Mouse (Mus musculus): Measurements from ENCODE around the gene Colgalt1. TPM values are rescaled to one million over a fixed set of nuclear protein-coding genes. Genes with fewer than 3 reads are reported as not detected.

Colgalt1 gene
- total and polyA plus RNA-seq, 3 experiments: 72.0 to 85.3 (median 73.7) TPM

DNA sequence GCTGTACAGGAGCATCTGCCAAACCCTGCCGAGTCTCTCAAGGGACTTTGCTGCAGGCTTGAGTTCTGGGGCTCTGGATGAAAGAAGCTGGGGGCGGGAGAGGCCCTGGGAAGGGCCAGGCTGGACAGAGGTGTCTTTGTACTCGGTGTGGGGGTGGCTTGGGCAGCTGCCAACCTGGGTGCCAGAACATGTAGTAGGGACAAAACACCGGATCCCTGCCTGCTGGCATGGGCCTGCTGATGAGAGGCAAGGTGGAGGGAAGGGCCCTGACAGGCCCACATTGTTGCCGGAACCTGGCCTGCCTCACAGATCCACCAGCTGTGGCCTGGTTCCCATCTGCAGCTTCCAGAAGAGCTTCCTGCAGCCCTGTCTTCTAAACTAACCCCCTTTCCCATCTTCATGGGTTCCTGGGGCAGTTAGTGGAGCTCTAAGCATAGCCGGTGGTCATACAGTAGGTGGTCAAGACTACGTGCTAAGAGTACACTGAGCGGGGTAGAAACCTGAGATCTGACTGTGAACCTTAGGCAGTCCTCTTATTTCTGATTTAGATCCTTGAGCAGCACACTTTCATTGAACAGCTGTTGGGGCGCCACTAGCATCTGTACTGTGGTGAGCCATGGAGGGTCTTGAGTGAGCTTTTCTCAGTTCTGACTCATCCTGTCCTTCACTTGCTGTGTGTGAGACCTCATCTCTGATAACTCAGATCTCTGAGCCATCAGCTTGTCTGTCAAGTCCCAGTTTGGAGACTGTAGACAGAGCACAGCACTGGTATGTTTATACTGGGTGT is 37.8 kb upstream of the Colgalt1 start:
- dilution Hi-C loops (cut with MboI; ENCODE audit: extremely low pct_ligation_motif_present, extremely low pct_unique_long_range_greater_than_20kb, low sequenced_read_pairs): no loop called here

DNA sequence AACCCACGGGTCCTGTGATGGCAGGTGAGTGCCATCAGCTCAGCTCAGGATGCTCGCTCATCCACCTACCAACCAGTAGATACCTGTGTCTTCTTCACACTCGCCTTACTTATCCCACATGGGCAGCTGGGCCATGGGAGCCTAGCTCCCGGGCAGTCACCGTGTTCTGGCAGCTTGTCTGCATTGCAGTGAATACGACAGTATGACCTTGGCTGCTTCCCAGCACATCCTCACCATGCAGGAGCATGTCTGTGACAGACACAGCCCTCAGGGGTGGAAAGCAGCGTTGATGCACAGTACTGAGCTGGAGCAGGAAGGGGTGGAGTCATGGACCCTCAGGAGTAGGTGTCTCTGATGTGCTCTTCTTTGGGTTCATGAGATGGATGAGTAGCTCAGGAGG is 36.4 kb upstream of the Colgalt1 start:
- Histone ChIP-seq H3K79me2 (replicated peaks; ENCODE audit: control insufficient read depth, extremely low read depth, insufficient read depth, poor library complexity, severe bottlenecking) (no peaks in the 10 kb centered on the region), H3K4me1 (ENCODE audit: control insufficient read depth in 1 of 2, insufficient read depth in 2 of 2) (peaks cover 10 to 11% of the 10 kb centered on the region in 2 experiments), H3K4me2 (ENCODE audit: insufficient read depth, low read depth, poor library complexity, severe bottlenecking) (no peak overlapping the region), H3K27me3 (replicated peaks) (peaks cover 2% of the 10 kb centered on the region), H3K4me3 (replicated peaks in 1 of 3; ENCODE audit: low read depth in 2 of 3, low read length in 2 of 3, poor library complexity in 1 of 3) (no peak overlapping the region), H3K27ac (ENCODE audit: insufficient read depth, low read depth) (no peak overlapping the region), H3K9ac (ENCODE audit: insufficient read depth, low read depth) (no peak overlapping the region), H3K9me3 (replicated peaks; ENCODE audit: low read length) (no peaks in the 10 kb centered on the region), H3K36me3 (replicated peaks in 1 of 2; ENCODE audit: control insufficient read depth in 1 of 2, insufficient read depth in 1 of 2, low read length in 1 of 2) (no peaks in the 10 kb centered on the region)
- TF ChIP-seq NRF1 (IDR thresholded peaks at IDR 0.05; ENCODE audit: low read depth, low read length): no peak
- TF ChIP-seq USF2 (conservative IDR thresholded peaks at IDR 0.05; ENCODE audit: low read depth, low read length): no peak
- no peak for TF ChIP-seq E2F4 (IDR thresholded peaks at IDR 0.05; ENCODE audit: insufficient replicate concordance, low read depth, low read length)
- no peak for TF ChIP-seq ZMIZ1 (IDR thresholded peaks at IDR 0.05; ENCODE audit: low read depth, low read length)
- no peak for TF ChIP-seq ZC3H11A (IDR thresholded peaks at IDR 0.05; ENCODE audit: low read depth, low read length)
- no peak for TF ChIP-seq SMC3 (IDR thresholded peaks at IDR 0.05; ENCODE audit: low read depth, low read length)
- TF ChIP-seq UBTF (IDR thresholded peaks at IDR 0.05; ENCODE audit: low read depth, low read length): no peak
- TF ChIP-seq TCF12 (IDR thresholded peaks at IDR 0.05; ENCODE audit: low read depth, low read length): no peak
- TF ChIP-seq JUND (conservative IDR thresholded peaks at IDR 0.05; ENCODE audit: low read depth, low read length): no peak
- no peak for TF ChIP-seq MXI1 (IDR thresholded peaks at IDR 0.05; ENCODE audit: low read depth, low read length)
- no peak for TF ChIP-seq ZNF384 (IDR thresholded peaks at IDR 0.05; ENCODE audit: low read depth, low read length)
- DNase-seq (ENCODE audit: extremely low read depth): no peak
- in situ Hi-C loops (cut with MboI; ENCODE audit: low pct_ligation_motif_present, low pct_unique_long_range_greater_than_20kb, low sequenced_read_pairs): no loop called here
- dilution Hi-C loops (cut with MboI; ENCODE audit: extremely low pct_ligation_motif_present, extremely low pct_unique_long_range_greater_than_20kb, low sequenced_read_pairs): no loop called here

More for the DNA sequence above, 37.8 kb upstream of the Colgalt1 start:
- H3K79me2 ChIP-seq (replicated peaks; ENCODE audit: control insufficient read depth, extremely low read depth, insufficient read depth, poor library complexity, severe bottlenecking): no peaks in the 10 kb centered on the region
- H3K36me3 ChIP-seq (replicated peaks in 1 of 2; ENCODE audit: control insufficient read depth in 1 of 2, insufficient read depth in 1 of 2, low read length in 1 of 2): no peaks in the 10 kb centered on the region
- no peak overlapping the region for H3K4me3 ChIP-seq (replicated peaks in 1 of 3; ENCODE audit: low read depth in 2 of 3, low read length in 2 of 3, poor library complexity in 1 of 3)
- TF ChIP-seq MAZ (IDR thresholded peaks at IDR 0.05; ENCODE audit: low read depth, low read length) (no peak), TBP (conservative IDR thresholded peaks at IDR 0.05; ENCODE audit: low read depth, low read length) (no peak), ZNF384 (IDR thresholded peaks at IDR 0.05; ENCODE audit: low read depth, low read length) (no peak), TCF12 (IDR thresholded peaks at IDR 0.05; ENCODE audit: low read depth, low read length) (no peak)
- no peak overlapping the region for H3K4me2 ChIP-seq (ENCODE audit: insufficient read depth, low read depth, poor library complexity, severe bottlenecking)
- H3K9ac ChIP-seq (ENCODE audit: insufficient read depth, low read depth): no peak overlapping the region
- in situ Hi-C loops (cut with MboI; ENCODE audit: low pct_ligation_motif_present, low pct_unique_long_range_greater_than_20kb, low sequenced_read_pairs): no loop called here
- no peaks in the 10 kb centered on the region for H3K9me3 ChIP-seq (replicated peaks; ENCODE audit: low read length)
- no peak overlapping the region for H3K27ac ChIP-seq (ENCODE audit: insufficient read depth, low read depth)
- no peak for DNase-seq (ENCODE audit: extremely low read depth)
- H3K4me1 ChIP-seq (ENCODE audit: control insufficient read depth in 1 of 2, insufficient read depth in 2 of 2): peaks cover 10 to 13% of the 10 kb centered on the region in 2 experiments
- peaks cover 2% of the 10 kb centered on the region for H3K27me3 ChIP-seq (replicated peaks)

All from CH12.LX (cell line).